Mouse (Mus musculus): Measurements from ENCODE around the gene Smdt1. TPM values are rescaled to one million over a fixed set of nuclear protein-coding genes. Genes with fewer than 3 reads are reported as not detected.

Smdt1 gene
- total and polyA plus RNA-seq, 3 experiments = 111 to 159 TPM; not detected in 1

DNA sequence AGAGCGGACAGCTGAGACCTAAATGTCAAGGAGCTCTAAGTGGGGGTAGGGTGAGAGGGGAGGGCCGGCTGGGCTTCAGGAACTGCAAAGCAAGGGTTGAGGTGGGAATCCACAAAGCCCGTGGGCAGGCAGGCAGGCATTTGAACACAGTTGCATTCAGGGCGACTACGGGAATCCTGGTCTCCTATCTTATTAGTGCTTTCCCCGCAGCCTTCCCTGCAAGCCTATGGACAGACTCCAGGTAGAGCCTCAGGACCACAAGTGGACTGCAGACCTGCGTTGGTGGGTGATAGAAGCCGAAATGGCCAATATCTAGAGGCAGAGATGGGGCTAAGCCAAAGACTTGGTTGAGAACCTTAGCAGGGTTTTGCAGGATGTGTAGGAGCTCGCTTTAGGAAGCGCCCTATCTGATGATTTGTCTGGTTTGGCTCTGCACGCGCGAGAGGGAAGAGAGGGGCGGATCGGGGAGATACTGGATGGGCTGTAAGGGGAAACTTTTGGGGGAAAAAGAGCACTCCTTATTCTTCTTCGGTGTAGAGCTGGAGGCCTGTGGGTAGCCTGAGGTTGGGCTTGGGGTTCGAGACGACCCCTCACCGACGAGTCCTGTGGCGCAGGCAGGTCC is 1.8 kb downstream of the Smdt1 start:
- peaks cover 16 to 50% of the 10 kb centered on the region in 2 experiments for H3K4me1 ChIP-seq (ENCODE audit: control insufficient read depth in 1 of 2, insufficient read depth in 2 of 2, low read length in 2 of 2)
- DNase-seq (ENCODE audit: low read depth, low spot score) = peak; percentile 88
- H3K27me3 ChIP-seq (ENCODE audit: control insufficient read depth in 1 of 2, insufficient read depth in 2 of 2, low read length in 2 of 2) = no peaks in the 10 kb centered on the region
- H3K9ac ChIP-seq (ENCODE audit: control insufficient read depth, low read depth, low read length, poor library complexity, severe bottlenecking) = peak overlapping the region; percentile 94
- H3K79me2 ChIP-seq (ENCODE audit: control insufficient read depth, insufficient read depth, low read length, poor library complexity) = peaks cover 31% of the 10 kb centered on the region
- peak overlapping the region; percentile 98 for H3K27ac ChIP-seq (ENCODE audit: control insufficient read depth, low read depth, low read length)
- H3K9me3 ChIP-seq (replicated peaks; ENCODE audit: insufficient read depth, low read length) = no peaks in the 10 kb centered on the region
- H3K36me3 ChIP-seq (ENCODE audit: control insufficient read depth in 1 of 2, insufficient read depth in 2 of 2, low read length in 2 of 2) = peaks cover 0 to 43% of the 10 kb centered on the region in 2 experiments; a peak in 2 of 4 replicates
- peak overlapping the region; percentile 78 to 79 for H3K4me3 ChIP-seq (ENCODE audit: control insufficient read depth in 1 of 2, insufficient read depth in 1 of 2, low read depth in 2 of 2, low read length in 2 of 2)
- TF ChIP-seq POLR2A (IDR thresholded peaks at IDR 0.05; ENCODE audit: control insufficient read depth in 1 of 2, insufficient read depth in 1 of 2, low read depth in 1 of 2, low read length in 2 of 2, poor library complexity in 1 of 2) (peak in 1 of 2 experiments; percentile 80; a peak in 2 of 4 replicates), JUND (IDR thresholded peaks at IDR 0.05; ENCODE audit: low read depth, low read length) (no peak), ZC3H11A (IDR thresholded peaks at IDR 0.05; ENCODE audit: low read depth, low read length) (no peak), MYC (IDR thresholded peaks at IDR 0.05; ENCODE audit: low read depth, low read length) (no peak; the same call in 1 of the 2 replicates), SIN3A (IDR thresholded peaks at IDR 0.05; ENCODE audit: low read length) (peak; percentile 9; the same call in 1 of the 2 replicates), GATA1 (IDR thresholded peaks at IDR 0.05; ENCODE audit: low read depth, low read length) (peak; percentile 77), CHD1 (IDR thresholded peaks at IDR 0.05; ENCODE audit: low read depth, low read length) (no peak; the same call in 1 of the 2 replicates), NELFE (IDR thresholded peaks at IDR 0.05; ENCODE audit: low read depth, low read length) (peak; percentile 50; the same call in 1 of the 2 replicates), EP300 (IDR thresholded peaks at IDR 0.05; ENCODE audit: low read depth in 1 of 2, low read length in 2 of 2) (no peak; a peak in 1 of 4 replicates), MAX (IDR thresholded peaks at IDR 0.05; ENCODE audit: low read length) (no peak; the same call in 1 of the 2 replicates), RCOR1 (IDR thresholded peaks at IDR 0.05; ENCODE audit: low read depth, low read length) (no peak), USF1 (IDR thresholded peaks at IDR 0.05; ENCODE audit: low read depth, low read length) (no peak), TCF12 (IDR thresholded peaks at IDR 0.05; ENCODE audit: low read depth, low read length) (0 out of 2 replicates have a peak, but pooled peaks have one; percentile 28), ETS1 (IDR thresholded peaks at IDR 0.05; ENCODE audit: low read depth, low read length) (peak; percentile 56; the same call in 1 of the 2 replicates), ZKSCAN1 (IDR thresholded peaks at IDR 0.05; ENCODE audit: low read depth, low read length) (0 out of 2 replicates have a peak, but pooled peaks have one; percentile 29), MXI1 (IDR thresholded peaks at IDR 0.05; ENCODE audit: low read depth, low read length) (peak; percentile 42), NRF1 (IDR thresholded peaks at IDR 0.05; ENCODE audit: insufficient read depth, low read depth, low read length, poor library complexity, severe bottlenecking) (no peak; the same call in 1 of the 2 replicates), CTCF (IDR thresholded peaks at IDR 0.05 in 2 of 3, conservative IDR thresholded peaks at IDR 0.05 in 1 of 3; ENCODE audit: control insufficient read depth in 1 of 3, insufficient read depth in 1 of 3, low read depth in 2 of 3, low read length in 3 of 3, poor library complexity in 1 of 3, severe bottlenecking in 1 of 3) (no peak), RAD21 (IDR thresholded peaks at IDR 0.05; ENCODE audit: low read depth, low read length) (no peak), HCFC1 (IDR thresholded peaks at IDR 0.05; ENCODE audit: low read depth, low read length) (no peak), MEF2A (IDR thresholded peaks at IDR 0.05; ENCODE audit: extremely low read depth, insufficient replicate concordance, low read depth, low read length, poor library complexity, severe bottlenecking) (0 out of 2 replicates have a peak, but pooled peaks have one; percentile 19), BHLHE40 (IDR thresholded peaks at IDR 0.05; ENCODE audit: borderline replicate concordance, low read depth, low read length) (peak; percentile 80; the same call in 1 of the 2 replicates)
